Mouse (Mus musculus) brain, embryonic 14.5 days (tissue): ENCODE measurements at regions not wholly inside any gene's neighbourhood (a gene's known extent, or its start where the extent isn't known, plus 50 kb on each side); places are given as distances from the start of the nearest gene placed in this dataset.

Experiments used
- DNase-seq: peaks from one replicate; pipeline ENCODE4 v3.0.0-alpha.2; 2011; ENCODE audit warnings: low read depth
- CTCF ChIP-seq: fragments of 200-500 bp; IDR thresholded peaks from 2 replicates; pipeline ENCODE4 v1.5.1; 2012; ENCODE audit warnings: inconsistent platforms, mild to moderate bottlenecking, moderate library complexity, borderline replicate concordance; ENCODE audit not compliant: insufficient read depth, insufficient read length; ENCODE audit errors: extremely low read depth
- POLR2A ChIP-seq: fragments of 200-500 bp; IDR thresholded peaks from 2 replicates; pipeline ENCODE4 v1.6.1; 2012; ENCODE audit warnings: mild to moderate bottlenecking, inconsistent platforms, borderline replicate concordance; ENCODE audit not compliant: poor library complexity, insufficient read depth, insufficient read length, severe bottlenecking; ENCODE audit errors: extremely low read depth

- peak; percentile 9 for DNase-seq
- TF ChIP-seq POLR2A (no peak), CTCF (no peak)
These were observed 401.8 kb upstream of the Pcdh7 start for GRCm38 (mm10) chr5:57316016-57316415.

DNA sequence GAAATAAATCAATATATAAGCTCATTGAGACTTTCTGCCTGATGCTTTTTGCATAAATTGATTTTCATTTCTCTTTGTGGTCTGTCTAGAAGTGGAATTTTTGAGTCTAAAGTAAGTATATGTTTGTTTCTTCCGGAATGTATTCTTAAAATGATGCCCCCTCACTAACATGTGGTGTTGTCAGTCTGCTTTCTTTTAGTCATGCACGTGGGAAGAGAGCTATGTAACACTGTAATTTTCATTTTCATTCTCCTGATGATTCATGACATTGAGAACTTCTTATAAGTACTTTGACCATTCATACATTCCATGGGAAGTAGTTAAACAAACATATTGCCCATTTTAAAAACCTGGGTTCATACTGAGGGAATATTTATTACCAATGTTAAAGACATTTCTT, 397.7 kb upstream of the Pcdh7 start:
- TF ChIP-seq POLR2A, result no peak
- TF ChIP-seq CTCF, result no peak
- DNase-seq, result no peak

DNA sequence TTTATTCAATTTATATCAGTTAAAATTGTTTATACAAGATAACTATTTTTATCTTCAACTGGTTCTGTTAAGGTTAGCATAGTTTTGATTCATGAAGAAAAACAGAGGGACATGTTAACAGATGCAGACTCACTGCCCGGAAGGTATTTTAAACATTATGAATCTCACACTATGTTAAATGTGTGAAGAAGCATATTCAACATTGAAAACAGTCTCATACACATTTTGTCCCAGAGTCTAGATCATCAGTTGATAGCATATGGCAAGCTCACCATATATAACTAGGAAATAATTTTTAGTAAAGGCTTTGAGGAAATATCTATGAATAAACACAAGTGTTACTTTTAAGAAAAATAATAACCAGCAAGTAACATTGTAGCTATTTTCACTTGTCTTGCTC, 382.1 kb upstream of the Pcdh7 start:
- TF ChIP-seq POLR2A (no peak), CTCF (no peak)
- DNase-seq, result no peak
